In the genomic region with DNA sequence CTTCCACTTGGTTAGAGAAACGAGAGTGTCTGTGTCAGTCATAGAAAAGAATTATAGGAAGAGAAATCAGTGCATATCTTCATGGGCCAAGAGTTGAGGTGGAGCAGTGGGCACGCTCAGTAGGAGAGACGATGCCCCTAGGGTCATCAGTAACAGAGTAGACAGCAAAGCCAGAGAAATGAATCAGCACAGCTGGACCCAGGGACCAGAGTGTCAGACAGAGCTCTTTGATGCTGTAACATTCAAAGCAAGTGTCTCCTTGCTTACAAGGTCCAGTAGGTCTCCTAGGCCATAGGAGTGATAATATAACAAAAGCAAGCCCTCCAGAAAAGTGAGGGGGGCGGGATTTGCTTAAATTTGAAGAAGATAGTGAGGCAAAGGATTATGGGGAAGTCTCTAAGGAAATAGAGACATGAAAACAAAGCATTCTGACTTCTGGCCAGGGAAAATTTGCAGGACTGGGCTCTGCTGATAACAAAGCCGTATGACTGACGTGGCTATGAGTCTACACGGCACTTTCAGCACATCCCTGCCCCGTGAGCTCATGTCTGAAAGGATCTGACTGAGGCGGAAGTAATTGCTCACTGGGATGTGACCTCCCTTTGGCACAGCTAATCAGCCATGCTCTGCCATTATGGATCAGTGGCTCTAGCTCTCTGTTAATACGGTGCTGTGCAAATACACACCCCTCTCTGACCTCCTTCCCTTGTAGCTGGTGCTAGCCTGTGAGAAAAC, we compare ENCODE assay signal across 9 mouse cellular contexts.
DNase-seq lines count a peak whose midpoint lies in the region; ATAC-seq lines count a peak whose summit lies in the region.
"Had no signal": no experiment of that assay in that cellular context is flagged by ENCODE, and none has a peak within 500 bp of the region (broad histone marks: within the 10 kb centered on the region; RNA-seq: fewer than 3 reads in every experiment).

No protein-coding gene starts in this region.

- intact Hi-C loops in left cerebral cortex, postnatal 14 days (cut with DNase I) = no loop called here

- no peak overlapping the region for H3K4me3 ChIP-seq in neural tube, embryonic 15.5 days (replicated peaks)
- no peak overlapping the region for H3K4me3 ChIP-seq in forebrain, embryonic 12.5 days (replicated peaks)
- H3K4me3 ChIP-seq: embryonic facial prominence, embryonic 15.5 days; limb, embryonic 15.5 days had no signal

- ATAC-seq in neural tube, embryonic 15.5 days (ENCODE audit: low FRiP score) = no peak
- peak; percentile 83 for ATAC-seq in forebrain, embryonic 12.5 days (ENCODE audit: low FRiP score)

- no peaks in the 10 kb centered on the region for H3K27me3 ChIP-seq in neural tube, embryonic 15.5 days (replicated peaks)
- H3K27me3 ChIP-seq in forebrain, embryonic 12.5 days = 0 out of 2 replicates have a peak, but pooled peaks cover 10% of the 10 kb centered on the region
- H3K27me3 ChIP-seq: embryonic facial prominence, embryonic 15.5 days; limb, embryonic 15.5 days had no signal

- DNase-seq in neural tube, embryonic 10.5 days (ENCODE audit: extremely low spot score, low spot score) = peak; percentile 26
- DNase-seq in mesoderm, embryonic 11.5 days (ENCODE audit: low read depth, low spot score) = peak; percentile 65
- DNase-seq in left cerebral cortex, postnatal 14 days (ENCODE audit: low spot score in 2 of 2) = no peak
- DNase-seq in layer of hippocampus, postnatal 10 days (ENCODE audit: low spot score in 2 of 2) = no peak
- no peak for DNase-seq in kidney, adult 18-20 months

- no peak overlapping the region for H3K4me2 ChIP-seq in neural tube, embryonic 15.5 days
- H3K4me2 ChIP-seq in forebrain, embryonic 12.5 days = no peak overlapping the region
- H3K4me2 ChIP-seq: embryonic facial prominence, embryonic 15.5 days; limb, embryonic 15.5 days had no signal

- H3K9me3 ChIP-seq in neural tube, embryonic 15.5 days (replicated peaks) = no peaks in the 10 kb centered on the region
- no peaks in the 10 kb centered on the region for H3K9me3 ChIP-seq in forebrain, embryonic 12.5 days
- H3K9me3 ChIP-seq: embryonic facial prominence, embryonic 15.5 days; limb, embryonic 15.5 days had no signal

- 28% methylated on average over 10 of the region's 10 CpGs for WGBS in neural tube, embryonic 15.5 days
- 27% methylated on average over 10 of the region's 10 CpGs for WGBS in forebrain, embryonic 12.5 days

- no peak overlapping the region for H3K9ac ChIP-seq in neural tube, embryonic 15.5 days (replicated peaks)
- no peak overlapping the region for H3K9ac ChIP-seq in forebrain, embryonic 12.5 days
- H3K9ac ChIP-seq: embryonic facial prominence, embryonic 15.5 days; limb, embryonic 15.5 days had no signal

- H3K4me1 ChIP-seq in neural tube, embryonic 15.5 days = 0 out of 2 replicates have a peak, but pooled peaks cover 4% of the 10 kb centered on the region
- peaks cover 9% of the 10 kb centered on the region for H3K4me1 ChIP-seq in forebrain, embryonic 12.5 days
- H3K4me1 ChIP-seq: embryonic facial prominence, embryonic 15.5 days; limb, embryonic 15.5 days had no signal

- no peak overlapping the region for H3K27ac ChIP-seq in neural tube, embryonic 15.5 days (replicated peaks)
- H3K27ac ChIP-seq in forebrain, embryonic 12.5 days = peak overlapping the region; percentile 47
- H3K27ac ChIP-seq: embryonic facial prominence, embryonic 15.5 days; limb, embryonic 15.5 days had no signal

- no peaks in the 10 kb centered on the region for H3K36me3 ChIP-seq in neural tube, embryonic 15.5 days
- H3K36me3 ChIP-seq in forebrain, embryonic 12.5 days (replicated peaks) = no peaks in the 10 kb centered on the region
- H3K36me3 ChIP-seq: embryonic facial prominence, embryonic 15.5 days; limb, embryonic 15.5 days had no signal

Comparison
In these comparisons a context has a peak if more than half of its experiments do, and no peak if none do; other contexts are left out.
1. DNase-seq: peak in neural tube, embryonic 10.5 days (single experiment) and mesoderm, embryonic 11.5 days (single experiment); none in left cerebral cortex, postnatal 14 days (0 of 2), layer of hippocampus, postnatal 10 days (0 of 2) and kidney, adult 18-20 months (single experiment).